Mouse (Mus musculus): ENCODE data around the gene Upf3b.

DNA sequence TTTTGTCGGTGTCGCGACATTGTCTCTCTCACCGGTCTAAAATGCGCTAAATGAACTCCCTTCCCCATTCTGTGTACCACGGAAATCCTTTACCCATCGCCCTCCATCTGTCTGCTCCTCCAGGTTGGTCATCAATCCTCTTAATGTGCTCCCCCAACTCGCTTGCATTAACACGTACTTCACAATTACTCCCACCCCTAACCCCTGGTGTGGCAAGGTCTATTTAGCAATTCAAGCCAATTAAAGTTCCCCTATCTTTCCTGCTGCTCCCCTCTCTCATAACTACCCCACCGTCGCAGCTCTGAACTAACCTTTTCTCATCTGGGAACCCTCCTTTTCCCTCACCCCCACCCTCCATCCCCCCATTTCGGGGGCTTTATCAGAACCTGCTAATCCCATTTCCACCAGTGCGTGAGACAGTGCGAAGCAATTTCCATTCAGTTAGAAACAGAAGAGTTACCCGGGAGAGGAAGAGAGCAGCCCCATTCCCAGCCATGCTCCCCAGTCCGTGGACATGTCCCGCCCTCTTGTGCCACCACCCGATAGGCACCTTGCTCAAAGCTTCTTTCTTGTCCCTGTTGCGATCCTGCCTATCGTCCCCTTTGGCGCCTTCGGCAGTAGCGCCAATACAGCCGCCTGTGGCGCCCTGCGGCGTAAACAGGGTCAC is 463 bp downstream of the Upf3b start:
- TF ChIP-seq CTCF (IDR thresholded peaks at IDR 0.05; ENCODE audit: insufficient read depth, low read length) (no peak), POLR2A (IDR thresholded peaks at IDR 0.05; ENCODE audit: borderline replicate concordance, extremely low read depth, low read depth, low read length) (no peak)

Measured in lung, adult 2 months (tissue).